Mouse (Mus musculus): ENCODE data around the gene 9130213A22Rik.

- TF ChIP-seq POLR2A (IDR thresholded peaks at IDR 0.05; ENCODE audit: low read depth, low read length) (no peak), CTCF (conservative IDR thresholded peaks at IDR 0.05; ENCODE audit: insufficient read depth, insufficient read length, low read depth, low read length) (no peak)
Measured at GRCm38 (mm10) chr11:69106842-69107241, 15.5 kb downstream of the 9130213A22Rik start.
